Mouse (Mus musculus): ENCODE measurements around the gene Fndc7. TPM values are rescaled to one million over a fixed set of nuclear protein-coding genes. Genes with fewer than 3 reads are reported as not detected.

Fndc7 gene
- total RNA-seq, 2 experiments from 2014 or later, result 0.07 to 0.42 TPM

Other genes with a start within 250 kb of the Fndc7 start
- 10 to 100 TPM; 29.2 to 31.2 TPM for gene Clcc1, start 236.1 kb downstream of the Fndc7 start, total RNA-seq (2021)
- 10 to 100 TPM; 14.7 to 18.8 TPM for gene Gpsm2, start 167.7 kb downstream of the Fndc7 start, total RNA-seq (2021)
- under 1 TPM in 1 of 2 experiments, not detected in 1; 0.12 TPM for gene Aknad1, start 150.3 kb downstream of the Fndc7 start, total RNA-seq (2021)
- gene Stxbp3, start 49.5 kb downstream of the Fndc7 start, total RNA-seq (2021), result 10 to 100 TPM; 19.3 to 19.9 TPM
- 10 to 100 TPM; 40.2 to 43.5 TPM for gene Prpf38b, start 21.7 kb upstream of the Fndc7 start, total RNA-seq (2021)
- 1 to 10 TPM; 1.7 to 2.3 TPM for gene Henmt1, start 49.9 kb upstream of the Fndc7 start, total RNA-seq (2021)
- not detected for gene Gm9857, start 50.4 kb upstream of the Fndc7 start, total RNA-seq (2021)
- 10 to 100 TPM; 32.5 to 34.8 TPM for gene Fam102b, start 137.6 kb upstream of the Fndc7 start, total RNA-seq (2021)
- gene Slc25a54, start 190.5 kb upstream of the Fndc7 start, total RNA-seq (2021), result not detected
- 1 to 10 TPM; 2.4 to 3.7 TPM for gene Slc25a24, start 233.1 kb upstream of the Fndc7 start, total RNA-seq (2021)

Data from left cerebral cortex, adult 18-20 months (tissue).